Mouse (Mus musculus): ENCODE measurements at regions not wholly inside any gene's neighbourhood (a gene's known extent, or its start where the extent isn't known, plus 50 kb on each side); places are given as distances from the start of the nearest gene placed in this dataset.

DNA sequence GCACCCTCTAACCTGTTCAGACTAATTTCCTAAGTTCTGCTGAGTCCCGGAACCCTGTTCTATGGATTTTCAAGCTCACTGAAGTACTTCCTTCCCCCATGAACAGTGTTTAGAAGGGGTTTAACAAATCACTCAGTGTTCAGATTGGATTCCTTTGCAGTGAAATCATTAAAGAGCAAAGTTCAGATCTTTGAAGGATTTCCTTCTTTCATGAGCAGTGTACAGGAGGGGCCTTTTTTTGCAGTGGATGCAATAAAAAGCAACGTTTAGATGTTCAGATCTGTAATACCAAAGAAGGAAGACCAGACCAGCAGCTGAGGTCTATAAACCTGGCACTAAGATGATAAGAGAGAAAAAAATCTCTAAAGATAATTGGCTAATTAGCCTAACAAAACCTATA, 273.6 kb downstream of the Slc6a15 start:
- TF ChIP-seq EP300 (optimal IDR thresholded peaks at IDR 0.05) (no peak), CTCF (IDR thresholded peaks at IDR 0.05; ENCODE audit: low read depth) (no peak)
- Histone ChIP-seq H3K27ac (replicated peaks) (no peak overlapping the region), H3K4me3 (ENCODE audit: low read depth, low read length) (no peak overlapping the region), H3K9ac (ENCODE audit: low read length) (no peak overlapping the region), H3K4me2 (replicated peaks; ENCODE audit: low read depth) (no peak overlapping the region), H3K36me3 (ENCODE audit: control insufficient read depth, insufficient read depth, low read length) (no peaks in the 10 kb centered on the region), H3K27me3 (ENCODE audit: control insufficient read depth, insufficient read depth, low read length) (no peaks in the 10 kb centered on the region), H3K9me3 (ENCODE audit: control insufficient read depth, low read length) (no peaks in the 10 kb centered on the region), H3K4me1 (replicated peaks; ENCODE audit: control insufficient read depth, insufficient read depth) (no peaks in the 10 kb centered on the region)
- ATAC-seq (ENCODE audit: low FRiP score, low TSS enrichment) (no peak), DNase-seq (ENCODE audit: low spot score) (no peak)
- 62% methylated on average over 2 of the region's 2 CpGs for WGBS

- DNase-seq (ENCODE audit: low spot score) (no peak), ATAC-seq (ENCODE audit: low FRiP score, low TSS enrichment) (no peak)
- Histone ChIP-seq H3K4me2 (replicated peaks; ENCODE audit: low read depth) (no peak overlapping the region), H3K36me3 (ENCODE audit: control insufficient read depth, insufficient read depth, low read length) (no peaks in the 10 kb centered on the region), H3K4me3 (ENCODE audit: low read depth, low read length) (no peak overlapping the region), H3K27ac (replicated peaks) (no peak overlapping the region), H3K27me3 (ENCODE audit: control insufficient read depth, insufficient read depth, low read length) (no peaks in the 10 kb centered on the region), H3K4me1 (replicated peaks; ENCODE audit: control insufficient read depth, insufficient read depth) (no peaks in the 10 kb centered on the region), H3K9ac (ENCODE audit: low read length) (no peak overlapping the region), H3K9me3 (ENCODE audit: control insufficient read depth, low read length) (no peaks in the 10 kb centered on the region)
- TF ChIP-seq EP300 (optimal IDR thresholded peaks at IDR 0.05): no peak
- TF ChIP-seq CTCF (IDR thresholded peaks at IDR 0.05; ENCODE audit: low read depth): no peak
- 78% methylated on average over 3 of the region's 3 CpGs for WGBS
Measured at GRCm38 (mm10) chr10:103649848-103650247, 282.3 kb downstream of the Slc6a15 start.

- Histone ChIP-seq H3K4me3 (ENCODE audit: low read depth, low read length) (no peak overlapping the region), H3K9ac (ENCODE audit: low read length) (no peak overlapping the region), H3K27ac (replicated peaks) (no peak overlapping the region), H3K4me1 (replicated peaks; ENCODE audit: control insufficient read depth, insufficient read depth) (no peaks in the 10 kb centered on the region), H3K27me3 (ENCODE audit: control insufficient read depth, insufficient read depth, low read length) (no peaks in the 10 kb centered on the region), H3K36me3 (ENCODE audit: control insufficient read depth, insufficient read depth, low read length) (no peaks in the 10 kb centered on the region), H3K9me3 (ENCODE audit: control insufficient read depth, low read length) (no peaks in the 10 kb centered on the region), H3K4me2 (replicated peaks; ENCODE audit: low read depth) (no peak overlapping the region)
- ATAC-seq (ENCODE audit: low FRiP score, low TSS enrichment) (no peak), DNase-seq (ENCODE audit: low spot score) (no peak)
- TF ChIP-seq EP300 (optimal IDR thresholded peaks at IDR 0.05) (no peak), CTCF (IDR thresholded peaks at IDR 0.05; ENCODE audit: low read depth) (no peak)
- WGBS: 77% methylated on average over 3 of the region's 3 CpGs
Measured at GRCm38 (mm10) chr10:103673081-103673480, 305.5 kb downstream of the Slc6a15 start.

DNA sequence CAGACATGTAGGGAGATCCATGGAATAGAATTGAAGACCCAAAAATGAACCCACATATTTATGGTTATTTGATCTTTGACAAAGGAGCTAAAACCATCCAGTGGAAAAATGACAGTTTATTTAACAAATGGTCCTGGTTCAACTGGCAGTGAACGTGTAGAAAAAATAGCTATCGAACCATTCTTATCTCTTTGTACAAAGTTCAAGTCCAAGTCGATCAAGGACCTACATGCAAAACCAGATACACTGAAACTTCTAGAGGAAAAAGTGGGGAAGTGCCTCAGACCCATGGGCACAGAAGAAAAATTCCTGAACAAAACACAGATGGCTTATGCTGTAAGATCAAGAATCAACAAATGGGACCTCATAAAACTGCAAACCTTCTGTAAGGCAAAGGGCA, 306.2 kb downstream of the Slc6a15 start:
- no peak overlapping the region for H3K4me2 ChIP-seq (replicated peaks; ENCODE audit: low read depth)
- no peaks in the 10 kb centered on the region for H3K27me3 ChIP-seq (ENCODE audit: control insufficient read depth, insufficient read depth, low read length)
- DNase-seq (ENCODE audit: low spot score) (no peak), ATAC-seq (ENCODE audit: low FRiP score, low TSS enrichment) (no peak)
- no peak for TF ChIP-seq CTCF (IDR thresholded peaks at IDR 0.05; ENCODE audit: low read depth)
- TF ChIP-seq EP300 (optimal IDR thresholded peaks at IDR 0.05): no peak
- no peaks in the 10 kb centered on the region for H3K4me1 ChIP-seq (replicated peaks; ENCODE audit: control insufficient read depth, insufficient read depth)
- no peaks in the 10 kb centered on the region for H3K9me3 ChIP-seq (ENCODE audit: control insufficient read depth, low read length)
- no peak overlapping the region for H3K27ac ChIP-seq (replicated peaks)
- H3K36me3 ChIP-seq (ENCODE audit: control insufficient read depth, insufficient read depth, low read length): no peaks in the 10 kb centered on the region
- H3K9ac ChIP-seq (ENCODE audit: low read length): no peak overlapping the region
- 72% methylated on average over 3 of the region's 3 CpGs for WGBS
- no peak overlapping the region for H3K4me3 ChIP-seq (ENCODE audit: low read depth, low read length)

DNA sequence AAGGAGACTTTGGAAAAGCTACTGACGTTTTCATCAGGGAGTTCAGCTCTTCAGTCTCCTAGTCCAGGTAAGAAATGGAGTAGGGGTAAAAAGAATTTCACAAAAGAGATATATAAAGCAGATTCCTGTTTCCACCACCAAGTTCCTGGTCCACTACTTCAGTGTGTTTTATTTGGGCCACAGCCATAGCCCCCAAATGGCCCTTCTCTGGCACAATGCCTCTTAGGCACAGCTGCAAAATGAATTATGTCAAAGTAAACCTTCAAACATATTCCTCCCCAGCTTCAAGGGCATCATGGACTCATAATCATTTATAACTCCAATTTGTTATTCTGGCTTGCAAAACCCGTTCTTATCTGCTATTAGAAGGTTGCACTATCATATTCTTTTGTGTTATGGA, 325.1 kb downstream of the Slc6a15 start:
- Histone ChIP-seq H3K9ac (ENCODE audit: low read length) (no peak overlapping the region), H3K27me3 (ENCODE audit: control insufficient read depth, insufficient read depth, low read length) (no peaks in the 10 kb centered on the region), H3K9me3 (ENCODE audit: control insufficient read depth, low read length) (no peaks in the 10 kb centered on the region), H3K27ac (replicated peaks) (no peak overlapping the region), H3K4me1 (replicated peaks; ENCODE audit: control insufficient read depth, insufficient read depth) (no peaks in the 10 kb centered on the region), H3K36me3 (ENCODE audit: control insufficient read depth, insufficient read depth, low read length) (no peaks in the 10 kb centered on the region), H3K4me3 (ENCODE audit: low read depth, low read length) (no peak overlapping the region), H3K4me2 (replicated peaks; ENCODE audit: low read depth) (no peak overlapping the region)
- DNase-seq (ENCODE audit: low spot score): no peak
- TF ChIP-seq CTCF (IDR thresholded peaks at IDR 0.05; ENCODE audit: low read depth) (no peak), EP300 (optimal IDR thresholded peaks at IDR 0.05) (no peak)
- ATAC-seq (ENCODE audit: low FRiP score, low TSS enrichment): no peak
- 18% methylated on average over 2 of the region's 2 CpGs for WGBS

DNA sequence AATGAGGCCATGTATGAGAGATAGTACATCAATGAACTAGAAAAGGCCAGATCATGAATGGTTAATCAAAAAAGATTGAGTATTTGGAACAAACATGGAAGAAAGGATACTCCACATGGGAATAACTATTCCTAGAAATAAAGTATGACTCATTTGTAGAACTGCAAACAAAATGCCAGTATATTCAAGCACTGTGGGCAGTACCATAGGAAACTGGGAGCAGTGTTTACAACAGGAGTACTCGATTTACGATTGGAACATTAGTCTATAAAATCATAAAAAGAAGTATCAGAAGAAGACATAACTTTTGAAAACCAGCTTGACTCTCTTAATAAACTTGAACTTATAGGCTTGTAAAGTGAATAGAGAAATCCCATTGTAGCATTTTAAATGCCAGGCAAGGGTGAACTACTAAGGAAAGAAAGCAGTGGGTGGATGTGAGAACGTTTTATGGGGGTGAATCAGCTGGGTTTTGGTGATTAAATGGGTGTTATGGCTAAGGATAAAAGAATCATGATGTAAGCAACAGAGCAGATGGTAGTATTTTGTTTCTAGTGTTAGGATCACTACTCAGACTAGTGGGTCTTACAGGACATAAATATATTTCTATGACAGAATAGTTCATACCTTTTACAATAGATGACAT, 347.6 kb downstream of the Slc6a15 start:
- Histone ChIP-seq H3K27ac (replicated peaks) (no peak overlapping the region), H3K4me3 (ENCODE audit: low read depth, low read length) (no peak overlapping the region), H3K9ac (ENCODE audit: low read length) (no peak overlapping the region), H3K4me2 (replicated peaks; ENCODE audit: low read depth) (no peak overlapping the region), H3K9me3 (ENCODE audit: control insufficient read depth, low read length) (no peaks in the 10 kb centered on the region), H3K36me3 (ENCODE audit: control insufficient read depth, insufficient read depth, low read length) (no peaks in the 10 kb centered on the region), H3K27me3 (ENCODE audit: control insufficient read depth, insufficient read depth, low read length) (no peaks in the 10 kb centered on the region), H3K4me1 (replicated peaks; ENCODE audit: control insufficient read depth, insufficient read depth) (no peaks in the 10 kb centered on the region)
- TF ChIP-seq EP300 (optimal IDR thresholded peaks at IDR 0.05): no peak
- TF ChIP-seq CTCF (IDR thresholded peaks at IDR 0.05; ENCODE audit: low read depth): no peak
- WGBS: 60% methylated on average over 3 of the region's 3 CpGs
- ATAC-seq (ENCODE audit: low FRiP score, low TSS enrichment) (no peak), DNase-seq (ENCODE audit: low spot score) (no peak)
